In the genomic region with DNA sequence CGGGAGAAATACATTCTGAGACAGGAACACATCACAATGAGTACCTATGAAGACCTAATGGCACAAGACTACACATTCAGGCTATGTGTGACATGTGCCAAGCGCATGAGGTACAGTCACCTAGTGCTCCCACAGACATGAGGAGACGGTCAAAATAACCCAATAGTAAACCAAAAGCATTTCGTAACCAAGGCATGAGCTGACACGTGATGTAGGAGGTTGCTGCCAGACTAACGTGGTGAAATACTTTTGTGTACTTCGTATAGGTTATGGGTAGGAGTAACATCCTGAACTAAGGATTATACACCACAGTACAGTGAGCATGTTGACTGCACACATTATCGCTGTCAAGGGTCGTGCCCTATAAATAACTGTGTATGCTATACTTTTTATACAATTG, we compare ENCODE assay signal across 29 mouse cellular contexts.
DNase-seq lines count a peak whose midpoint lies in the region; ATAC-seq lines count a peak whose summit lies in the region.
"Had no signal": no experiment of that assay in that cellular context is flagged by ENCODE, and none has a peak within 500 bp of the region (broad histone marks: within the 10 kb centered on the region; RNA-seq: fewer than 3 reads in every experiment).

No protein-coding gene starts in this region.

- H3K4me2 ChIP-seq in liver, embryonic 16.5 days (ENCODE audit: low read depth, low read length): no peak overlapping the region
- H3K4me2 ChIP-seq in liver, embryonic 12.5 days: no peak overlapping the region
- H3K4me2 ChIP-seq in kidney, embryonic 14.5 days (replicated peaks; ENCODE audit: low read depth, low read length): no peak overlapping the region
- H3K4me2 ChIP-seq: embryonic facial prominence, embryonic 12.5 days; heart, embryonic 12.5 days; hindbrain, embryonic 14.5 days; liver, embryonic 13.5 days; lung, embryonic 15.5 days; neural tube, embryonic 15.5 days; stomach, embryonic 15.5 days had no signal

- no peaks in the 10 kb centered on the region for H3K4me1 ChIP-seq in liver, embryonic 16.5 days (ENCODE audit: control insufficient read depth, low read depth, low read length)
- H3K4me1 ChIP-seq in liver, embryonic 12.5 days: 0 out of 2 replicates have a peak, but pooled peaks cover 4% of the 10 kb centered on the region
- no peaks in the 10 kb centered on the region for H3K4me1 ChIP-seq in kidney, embryonic 14.5 days (ENCODE audit: control insufficient read depth, insufficient read depth, low read length)
- H3K4me1 ChIP-seq: embryonic facial prominence, embryonic 12.5 days; liver, embryonic 13.5 days; stomach, embryonic 15.5 days had no signal

- no peak overlapping the region for H3K4me3 ChIP-seq in liver, embryonic 16.5 days (ENCODE audit: low read depth, low read length)
- H3K4me3 ChIP-seq in liver, embryonic 12.5 days: no peak overlapping the region
- H3K4me3 ChIP-seq in kidney, embryonic 14.5 days (ENCODE audit: low read length): no peak overlapping the region
- H3K4me3 ChIP-seq: embryonic facial prominence, embryonic 12.5 days; heart, adult 2 months; heart, embryonic 12.5 days; liver, embryonic 13.5 days; lung, embryonic 15.5 days; neural tube, embryonic 15.5 days; stomach, embryonic 15.5 days had no signal

- no peaks in the 10 kb centered on the region for H3K27me3 ChIP-seq in liver, embryonic 16.5 days (ENCODE audit: control insufficient read depth, insufficient read depth, low read depth, low read length)
- no peaks in the 10 kb centered on the region for H3K27me3 ChIP-seq in liver, embryonic 12.5 days (replicated peaks)
- no peaks in the 10 kb centered on the region for H3K27me3 ChIP-seq in kidney, embryonic 14.5 days (ENCODE audit: control insufficient read depth, insufficient read depth, low read length)
- H3K27me3 ChIP-seq: embryonic facial prominence, embryonic 12.5 days; heart, embryonic 12.5 days; liver, embryonic 13.5 days; lung, embryonic 15.5 days; Patski; stomach, embryonic 15.5 days had no signal

- no peak overlapping the region for H3K27ac ChIP-seq in liver, embryonic 16.5 days (ENCODE audit: low read length)
- H3K27ac ChIP-seq in liver, embryonic 12.5 days: no peak overlapping the region
- H3K27ac ChIP-seq in kidney, embryonic 14.5 days (ENCODE audit: low read depth, low read length): no peak overlapping the region
- H3K27ac ChIP-seq: embryonic facial prominence, embryonic 12.5 days; heart, adult 2 months; hindbrain, embryonic 14.5 days; liver, embryonic 13.5 days; lung, embryonic 15.5 days; neural tube, embryonic 15.5 days; stomach, embryonic 15.5 days had no signal

- H3K9me3 ChIP-seq in liver, embryonic 16.5 days (replicated peaks; ENCODE audit: control insufficient read depth, low read length): no peaks in the 10 kb centered on the region
- H3K9me3 ChIP-seq in liver, embryonic 12.5 days (replicated peaks): no peaks in the 10 kb centered on the region
- no peaks in the 10 kb centered on the region for H3K9me3 ChIP-seq in kidney, embryonic 14.5 days (ENCODE audit: control insufficient read depth, low read length)
- H3K9me3 ChIP-seq: embryonic facial prominence, embryonic 12.5 days; heart, embryonic 12.5 days; liver, embryonic 13.5 days; lung, embryonic 15.5 days; neural tube, embryonic 15.5 days; stomach, embryonic 15.5 days had no signal

- H3K9ac ChIP-seq in liver, embryonic 16.5 days (ENCODE audit: low read depth, low read length): no peak overlapping the region
- no peak overlapping the region for H3K9ac ChIP-seq in liver, embryonic 12.5 days
- H3K9ac ChIP-seq in kidney, embryonic 14.5 days (ENCODE audit: low read depth, low read length): no peak overlapping the region
- H3K9ac ChIP-seq: embryonic facial prominence, embryonic 12.5 days; hindbrain, embryonic 14.5 days; liver, embryonic 13.5 days; lung, embryonic 15.5 days; neural tube, embryonic 15.5 days; stomach, embryonic 15.5 days had no signal

- WGBS in liver, embryonic 16.5 days (ENCODE audit: insufficient replicate concordance): 64% methylated on average over 9 of the region's 9 CpGs
- WGBS in liver, embryonic 12.5 days (ENCODE audit: insufficient replicate concordance): 83% methylated on average over 9 of the region's 9 CpGs
- 94% methylated on average over 9 of the region's 9 CpGs for WGBS in kidney, embryonic 14.5 days

- ATAC-seq in liver, embryonic 16.5 days (ENCODE audit: low read depth): peak; percentile 88
- no peak for ATAC-seq in liver, embryonic 12.5 days
- ATAC-seq in megakaryocyte, adult 5-6 weeks (ENCODE audit: poor library complexity, severe bottlenecking): peak; percentile 58
- no peak for ATAC-seq in erythroid progenitor cell, adult 5-6 weeks (replicated peaks; ENCODE audit: low FRiP score, poor library complexity, severe bottlenecking)
- ATAC-seq in kidney, embryonic 14.5 days (ENCODE audit: low FRiP score, low TSS enrichment): no peak
- ATAC-seq: inflammation-experienced regulatory T-cells, adult 6 months; Patski had no signal

- peak; percentile 56 for DNase-seq in heart, adult 11 months
- no peak for DNase-seq in heart, postnatal 14 days
- DNase-seq: adrenal gland, postnatal 14 days; cerebellum, adult 11 months; cerebellum, adult 9-10 months; embryo, embryonic 11 days; gastrocnemius, postnatal 14 days; kidney, adult 11 months; kidney, postnatal 36 days; layer of hippocampus, postnatal 36 days; liver, embryonic 13.5 days; midbrain, embryonic 14.5 days; right cerebral cortex, postnatal 25 days; thymus, adult 18-20 months; thymus, postnatal 25 days had no signal

- intact Hi-C loops in heart, postnatal 14 days (cut with DNase I): no loop called here

- H3K36me3 ChIP-seq in liver, embryonic 16.5 days (ENCODE audit: control insufficient read depth, insufficient read depth): peaks cover 3% of the 10 kb centered on the region
- peaks cover 32% of the 10 kb centered on the region for H3K36me3 ChIP-seq in liver, embryonic 12.5 days
- H3K36me3 ChIP-seq in kidney, embryonic 14.5 days (ENCODE audit: control insufficient read depth, insufficient read depth, low read length): peaks cover 14% of the 10 kb centered on the region
- H3K36me3 ChIP-seq: neural tube, embryonic 15.5 days had no signal

Comparison
In these comparisons a context has a peak if more than half of its experiments do, and no peak if none do; other contexts are left out.
1. ATAC-seq: peak in liver, embryonic 16.5 days (single experiment) and megakaryocyte, adult 5-6 weeks (single experiment); none in liver, embryonic 12.5 days (single experiment), erythroid progenitor cell, adult 5-6 weeks (single experiment) and kidney, embryonic 14.5 days (single experiment).